Mouse (Mus musculus) left cerebral cortex, postnatal 36 days (tissue): ENCODE results near the gene Cstl1. TPM values are rescaled to one million over a fixed set of nuclear protein-coding genes. Genes with fewer than 3 reads are reported as not detected.

Experiments
- DNase-seq, 2 experiments: peaks; one replicate each; pipeline ENCODE4 v3.0.0; 2021 to 2022; ENCODE audit warnings: low spot score in 2 of 2, mixed read lengths in 1 of 2
- intact Hi-C: fragments of 180-260 bp; cut with DNase I; formaldehyde crosslinking; loops from one replicate; pipeline ENCODE4 v1.15.1; 2025
- total RNA-seq, 2 experiments: library from RNA; stranded (reverse); gene quantifications; 2 replicates each; pipeline ENCODE4 v1.2.3; 2021

The Cstl1 gene
- total RNA-seq, 2 experiments from 2014 or later: 1.5 TPM

GRCm38 (mm10) chr2:148801491-148801921, 51.3 kb downstream of the Cstl1 start:
- no peak for DNase-seq
- intact Hi-C loops: no loop called here

Other genes starting within 250 kb of the Cstl1 start
- 10 to 100 TPM; 11.5 to 11.9 TPM for gene Nxt1, start 77.8 kb upstream of the Cstl1 start, total RNA-seq
- 10 to 100 TPM; 27.6 to 28.1 TPM for gene Gzf1, start 69.3 kb upstream of the Cstl1 start, total RNA-seq
- 100 to 1,000 TPM; 342 to 359 TPM for gene Napb, start 17.9 kb upstream of the Cstl1 start, total RNA-seq
- not detected for gene Cst11, start 21.1 kb downstream of the Cstl1 start, total RNA-seq
- not detected for gene 8030411F24Rik, start 31.7 kb downstream of the Cstl1 start, total RNA-seq
- 1 to 10 TPM; 3.6 to 5.0 TPM for gene Cst12, start 39.0 kb downstream of the Cstl1 start, total RNA-seq
- gene Cst8, start 48.4 kb downstream of the Cstl1 start, total RNA-seq: not detected
- not detected for gene Cst13, start 69.7 kb downstream of the Cstl1 start, total RNA-seq
- not detected for gene Cst9, start 84.8 kb downstream of the Cstl1 start, total RNA-seq
- gene 9230104L09Rik, start 114.7 kb downstream of the Cstl1 start, total RNA-seq: not detected
- 1,000 to 10,000 TPM; 1,774 to 2,100 TPM for gene Cst3, start 125.3 kb downstream of the Cstl1 start, total RNA-seq